Mouse (Mus musculus) liver, postnatal 0 days (tissue): ENCODE measurements around the gene Hectd2. TPM values are rescaled to one million over a fixed set of nuclear protein-coding genes. Genes with fewer than 3 reads are reported as not detected.

ENCODE experiments used
- ATAC-seq: fragments of 200-750 bp; cut with Nextera tagmentation; 2 replicates; pipeline ENCODE4 v1.8.0; 2017; ENCODE audit warnings: mild to moderate bottlenecking, moderate library complexity
- DNase-seq: peaks from one replicate; pipeline ENCODE4 v3.0.0-alpha.2; 2016
- H3K27ac ChIP-seq: fragments of 300-500 bp; sonication (generic); 2 replicates; pipeline ENCODE4 v1.5.1; 2014; ENCODE audit warnings: antibody characterized with exemption, moderate library complexity, mild to moderate bottlenecking, low read depth
- H3K27me3 ChIP-seq: fragments of 300-500 bp; sonication (generic); 2 replicates; pipeline ENCODE4 v1.6.1; 2014; ENCODE audit warnings: low read length, control low read depth, mixed read lengths; ENCODE audit not compliant: insufficient read depth
- H3K36me3 ChIP-seq: fragments of 300-500 bp; sonication (generic); replicated peaks from 2 replicates; pipeline ENCODE4 v1.6.1; 2014; ENCODE audit warnings: mild to moderate bottlenecking, control low read depth, low read length, moderate library complexity, mixed read lengths; ENCODE audit not compliant: insufficient read depth
- H3K4me1 ChIP-seq: fragments of 300-500 bp; sonication (generic); 2 replicates; pipeline ENCODE4 v1.6.1; 2014; ENCODE audit warnings: antibody characterized with exemption, mild to moderate bottlenecking, control low read depth; ENCODE audit not compliant: insufficient read depth
- H3K4me2 ChIP-seq: fragments of 300-500 bp; sonication (generic); 2 replicates; pipeline ENCODE4 v1.6.1; 2014; ENCODE audit warnings: low read depth, mild to moderate bottlenecking, low read length, moderate library complexity, mixed read lengths
- H3K4me3 ChIP-seq: fragments of 300-500 bp; sonication (generic); 2 replicates; pipeline ENCODE4 v1.5.1; 2014; ENCODE audit warnings: low read depth, low read length
- H3K9ac ChIP-seq: fragments of 300-500 bp; sonication (generic); replicated peaks from 2 replicates; pipeline ENCODE4 v1.6.1; 2014; ENCODE audit warnings: mild to moderate bottlenecking, moderate library complexity
- H3K9me3 ChIP-seq: fragments of 300-500 bp; sonication (generic); 2 replicates; pipeline ENCODE4 v1.6.1; 2016; ENCODE audit warnings: mild to moderate bottlenecking, control low read depth, low read length, mixed read lengths
- CTCF ChIP-seq: sonication (generic); IDR thresholded peaks from 2 replicates; pipeline ENCODE4 v1.5.1; 2016; ENCODE audit warnings: antibody characterized with exemption, low read depth
- EP300 ChIP-seq: IDR thresholded peaks from 2 replicates; pipeline ENCODE4 v1.6.1; 2016; ENCODE audit warnings: antibody characterized with exemption, low read depth, mild to moderate bottlenecking
- WGBS: fragments of 180-500 bp; shearing (Covaris S2); extraction: QIAGEN DNeasy Blood & Tissue Kit; methylation state at CpG from one replicate; pipeline ENCODE4 v1.1.7; 2014; ENCODE audit not compliant: insufficient replicate concordance; 5-methylcytosine and 5-hydroxymethylcytosine counted together
- polyA plus RNA-seq: library from polyadenylated mRNA; unstranded; fragments of >200 nt; fragmentation: Nextera tagmentation; extraction: Ambion mirVana; gene quantifications from 2 replicates; pipeline ENCODE4 v1.2.1, GENCODE M21; 2015

The Hectd2 gene
- polyA plus RNA-seq: 0.69 and 1.00 TPM in 2 replicates

GRCm38 (mm10) chr19:36554046-36554784, at the start of gene Hectd2:
Gene Hectd2, plus strand, starts transcription at chr19:36554639.
- TF ChIP-seq CTCF (no peak), EP300 (no peak)
- Histone ChIP-seq H3K27me3 (peaks cover 15% of the 10 kb centered on the region), H3K9me3 (no peaks in the 10 kb centered on the region), H3K4me3 (peak within 1 kb of the TSS; percentile 83), H3K4me2 (peak within 1 kb of the TSS; percentile 97), H3K4me1 (no peaks in the 10 kb centered on the region), H3K36me3 (no peaks in the 10 kb centered on the region), H3K9ac (peak within 1 kb of the TSS; percentile 83), H3K27ac (peak within 1 kb of the TSS; percentile 91)
- DNase-seq (peak; percentile 70), ATAC-seq (peak; percentile 91)
- under 1% methylated on average over 26 of the region's 92 CpGs for WGBS

- no peak for ATAC-seq
- no peaks in the 10 kb centered on the region for H3K4me1 ChIP-seq
- no peak for TF ChIP-seq EP300
- no peak for TF ChIP-seq CTCF
- WGBS: 73% methylated on average over 2 of the region's 2 CpGs
- no peaks in the 10 kb centered on the region for H3K27me3 ChIP-seq
- H3K9ac ChIP-seq: no peak overlapping the region
- no peaks in the 10 kb centered on the region for H3K9me3 ChIP-seq
- no peak for DNase-seq
- no peaks in the 10 kb centered on the region for H3K36me3 ChIP-seq
- no peak overlapping the region for H3K27ac ChIP-seq
- H3K4me2 ChIP-seq: no peak overlapping the region
- H3K4me3 ChIP-seq: no peak overlapping the region
Observed at GRCm38 (mm10) chr19:36504716-36505115, 49.7 kb upstream of the Hectd2 start.

DNA sequence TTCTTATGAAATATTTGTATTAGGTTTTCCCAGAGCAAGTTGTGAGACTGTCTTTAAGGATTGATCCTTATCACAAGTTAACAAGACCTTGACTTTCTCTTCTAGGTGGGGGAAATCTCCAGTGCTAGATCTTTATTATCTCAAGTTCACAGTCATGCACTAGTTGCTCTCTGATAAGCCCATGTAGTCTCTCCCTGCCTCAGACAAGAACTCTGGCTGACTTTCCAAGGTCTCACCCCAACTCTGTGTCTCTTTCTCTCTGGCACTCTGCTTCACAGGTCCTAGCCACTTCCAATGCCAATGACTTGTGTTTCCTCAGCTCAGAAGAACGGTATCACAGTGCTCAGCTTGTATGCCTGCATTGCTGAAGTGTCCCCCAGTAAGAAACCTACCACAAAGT, 43.1 kb upstream of the Hectd2 start:
- Histone ChIP-seq H3K27ac (no peak overlapping the region), H3K9me3 (no peaks in the 10 kb centered on the region), H3K27me3 (no peaks in the 10 kb centered on the region), H3K4me3 (no peak overlapping the region), H3K4me1 (no peaks in the 10 kb centered on the region), H3K9ac (no peak overlapping the region), H3K36me3 (no peaks in the 10 kb centered on the region), H3K4me2 (no peak overlapping the region)
- TF ChIP-seq CTCF (no peak), EP300 (no peak)
- DNase-seq (no peak), ATAC-seq (no peak)
- 32% methylated on average over 1 of the region's 1 CpGs for WGBS

DNA sequence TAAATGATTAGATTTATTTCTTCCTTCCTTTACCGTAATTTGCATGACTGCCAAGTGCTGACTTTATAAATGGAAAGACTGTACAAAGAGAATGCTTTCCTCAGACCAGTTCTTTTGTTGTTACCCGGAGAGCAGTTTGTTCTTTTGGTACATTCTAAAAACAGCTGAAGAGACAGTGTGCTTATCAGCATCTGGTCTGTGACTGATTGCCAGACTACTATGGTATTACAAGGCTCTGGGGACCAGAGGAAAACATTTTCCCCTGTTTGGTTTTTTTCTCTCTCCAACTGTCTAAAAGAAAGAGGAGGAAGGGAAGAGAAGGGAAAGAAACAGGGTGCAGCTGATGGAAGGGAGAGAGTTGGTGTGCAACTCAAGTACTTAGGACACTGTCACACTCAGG, 36.0 kb upstream of the Hectd2 start:
- DNase-seq: no peak
- WGBS: 45% methylated on average over 2 of the region's 2 CpGs
- H3K36me3 ChIP-seq: no peaks in the 10 kb centered on the region
- no peaks in the 10 kb centered on the region for H3K9me3 ChIP-seq
- no peak for ATAC-seq
- TF ChIP-seq CTCF (no peak), EP300 (peak; percentile 32; the same call in 1 of the 2 replicates)
- no peak overlapping the region for H3K9ac ChIP-seq
- no peaks in the 10 kb centered on the region for H3K4me1 ChIP-seq
- H3K27me3 ChIP-seq: no peaks in the 10 kb centered on the region
- H3K27ac ChIP-seq: no peak overlapping the region
- no peak overlapping the region for H3K4me2 ChIP-seq
- no peak overlapping the region for H3K4me3 ChIP-seq

DNA sequence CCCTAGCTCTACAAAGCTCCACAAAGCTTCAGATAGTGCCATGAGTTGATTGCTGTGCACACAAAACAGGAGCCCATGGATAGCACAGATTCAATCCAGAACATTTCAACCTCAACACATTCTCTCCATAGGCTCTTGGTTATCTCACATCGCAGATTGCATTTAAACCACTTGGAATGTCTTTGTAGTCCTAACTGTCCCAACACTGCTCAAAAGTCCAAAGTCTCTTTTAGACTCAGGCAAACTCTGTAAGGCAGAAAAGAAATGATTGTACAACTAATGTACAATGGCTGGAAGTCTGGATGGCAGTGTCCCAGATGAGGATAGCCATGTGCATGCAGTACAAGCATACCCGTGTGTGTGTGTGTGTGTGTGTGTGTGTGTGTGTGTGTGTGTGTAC, 32.9 kb upstream of the Hectd2 start:
- DNase-seq: no peak
- Histone ChIP-seq H3K27me3 (no peaks in the 10 kb centered on the region), H3K9me3 (no peaks in the 10 kb centered on the region), H3K36me3 (no peaks in the 10 kb centered on the region), H3K4me3 (no peak overlapping the region), H3K4me2 (no peak overlapping the region), H3K27ac (no peak overlapping the region), H3K9ac (no peak overlapping the region), H3K4me1 (no peaks in the 10 kb centered on the region)
- 66% methylated on average over 2 of the region's 2 CpGs for WGBS
- TF ChIP-seq EP300: no peak
- no peak for TF ChIP-seq CTCF
- no peak for ATAC-seq

DNA sequence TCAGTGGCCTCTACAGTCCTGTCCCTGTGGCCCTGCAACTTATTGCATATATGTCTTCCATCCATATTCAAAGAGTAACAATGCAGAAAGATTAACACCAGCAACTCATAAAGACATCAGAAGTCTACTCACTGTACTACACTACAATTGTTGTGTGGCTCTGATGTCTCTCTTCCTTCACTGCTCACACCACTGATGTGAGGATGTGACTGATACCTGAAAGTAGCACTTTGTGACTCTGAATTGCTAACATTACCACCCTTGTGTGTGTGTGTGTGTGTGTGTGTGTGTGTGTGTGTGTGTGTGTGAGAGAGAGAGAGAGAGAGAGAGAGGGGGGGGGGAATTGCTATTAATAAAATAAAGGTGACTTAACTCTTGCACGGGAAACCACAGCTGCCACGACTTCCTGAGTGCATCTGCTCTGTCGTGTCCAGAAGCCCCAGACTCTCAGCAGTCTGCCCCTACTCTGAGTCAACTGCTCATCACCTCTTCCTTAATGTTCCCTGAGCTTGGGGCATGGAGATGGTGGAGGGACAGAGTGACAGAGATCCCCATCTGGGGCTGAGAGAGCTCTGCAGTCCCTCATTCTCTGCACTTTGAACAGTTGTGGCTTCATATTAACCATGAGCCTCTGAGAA, 31.8 kb upstream of the Hectd2 start:
- no peak overlapping the region for H3K4me3 ChIP-seq
- ATAC-seq (no peak), DNase-seq (no peak)
- no peaks in the 10 kb centered on the region for H3K4me1 ChIP-seq
- no peak overlapping the region for H3K4me2 ChIP-seq
- H3K36me3 ChIP-seq: no peaks in the 10 kb centered on the region
- H3K27ac ChIP-seq: no peak overlapping the region
- TF ChIP-seq EP300 (no peak), CTCF (no peak)
- no peak overlapping the region for H3K9ac ChIP-seq
- WGBS: 20% methylated on average over 3 of the region's 3 CpGs
- no peaks in the 10 kb centered on the region for H3K9me3 ChIP-seq
- H3K27me3 ChIP-seq: no peaks in the 10 kb centered on the region

GRCm38 (mm10) chr19:36525071-36525470, 29.4 kb upstream of the Hectd2 start:
- H3K4me2 ChIP-seq: no peak overlapping the region
- no peaks in the 10 kb centered on the region for H3K4me1 ChIP-seq
- H3K9me3 ChIP-seq: no peaks in the 10 kb centered on the region
- TF ChIP-seq CTCF (no peak), EP300 (no peak)
- H3K36me3 ChIP-seq: no peaks in the 10 kb centered on the region
- no peak overlapping the region for H3K4me3 ChIP-seq
- no peak for DNase-seq
- H3K9ac ChIP-seq: no peak overlapping the region
- no peaks in the 10 kb centered on the region for H3K27me3 ChIP-seq
- ATAC-seq: no peak
- H3K27ac ChIP-seq: no peak overlapping the region
